Mouse (Mus musculus): Measurements from ENCODE around the gene Sv2b. TPM values are rescaled to one million over a fixed set of nuclear protein-coding genes. Genes with fewer than 3 reads are reported as not detected.

The Sv2b gene
- total RNA-seq, 2 experiments from 2014 or later: not detected

GRCm38 (mm10) chr7:75295228-75295865, 13.7 kb downstream of the Sv2b start:
- ATAC-seq (replicated peaks; ENCODE audit: low FRiP score, poor library complexity, severe bottlenecking): no peak

- no peak for ATAC-seq (replicated peaks; ENCODE audit: low FRiP score, poor library complexity, severe bottlenecking)
These were observed 16.8 kb downstream of the Sv2b start for GRCm38 (mm10) chr7:75292246-75292645.

GRCm38 (mm10) chr7:75290554-75290953, 18.5 kb downstream of the Sv2b start:
- ATAC-seq (replicated peaks; ENCODE audit: low FRiP score, poor library complexity, severe bottlenecking): no peak

- ATAC-seq (replicated peaks; ENCODE audit: low FRiP score, poor library complexity, severe bottlenecking): no peak
These were observed 21.8 kb downstream of the Sv2b start for GRCm38 (mm10) chr7:75287237-75287636.

- ATAC-seq (replicated peaks; ENCODE audit: low FRiP score, poor library complexity, severe bottlenecking): no peak
These were observed 26.1 kb downstream of the Sv2b start for GRCm38 (mm10) chr7:75282951-75283350.

- no peak for ATAC-seq (replicated peaks; ENCODE audit: low FRiP score, poor library complexity, severe bottlenecking)
These were observed 26.9 kb downstream of the Sv2b start for GRCm38 (mm10) chr7:75282080-75282650.

GRCm38 (mm10) chr7:75281106-75281505, 28.0 kb downstream of the Sv2b start:
- ATAC-seq (replicated peaks; ENCODE audit: low FRiP score, poor library complexity, severe bottlenecking): no peak

GRCm38 (mm10) chr7:75277847-75278246, 31.2 kb downstream of the Sv2b start:
- ATAC-seq (replicated peaks; ENCODE audit: low FRiP score, poor library complexity, severe bottlenecking): no peak

- ATAC-seq (replicated peaks; ENCODE audit: low FRiP score, poor library complexity, severe bottlenecking): no peak
These were observed 32.3 kb downstream of the Sv2b start for GRCm38 (mm10) chr7:75276739-75277138.

GRCm38 (mm10) chr7:75274518-75274917, 34.5 kb downstream of the Sv2b start:
- ATAC-seq (replicated peaks; ENCODE audit: low FRiP score, poor library complexity, severe bottlenecking): no peak

GRCm38 (mm10) chr7:75273633-75274032, 35.4 kb downstream of the Sv2b start:
- no peak for ATAC-seq (replicated peaks; ENCODE audit: low FRiP score, poor library complexity, severe bottlenecking)

- no peak for ATAC-seq (replicated peaks; ENCODE audit: low FRiP score, poor library complexity, severe bottlenecking)
These were observed 37.1 kb downstream of the Sv2b start for GRCm38 (mm10) chr7:75271921-75272381.

- ATAC-seq (replicated peaks; ENCODE audit: low FRiP score, poor library complexity, severe bottlenecking): no peak
These were observed 37.8 kb downstream of the Sv2b start for GRCm38 (mm10) chr7:75271306-75271705.

- no peak for ATAC-seq (replicated peaks; ENCODE audit: low FRiP score, poor library complexity, severe bottlenecking)
These were observed 41.8 kb downstream of the Sv2b start for GRCm38 (mm10) chr7:75267236-75267635.

- no peak for ATAC-seq (replicated peaks; ENCODE audit: low FRiP score, poor library complexity, severe bottlenecking)
These were observed 43.8 kb downstream of the Sv2b start for GRCm38 (mm10) chr7:75265241-75265640.

GRCm38 (mm10) chr7:75259945-75260344, 49.1 kb downstream of the Sv2b start:
- ATAC-seq (replicated peaks; ENCODE audit: low FRiP score, poor library complexity, severe bottlenecking): no peak

GRCm38 (mm10) chr7:75253611-75254250, 55.3 kb downstream of the Sv2b start:
- ATAC-seq (replicated peaks; ENCODE audit: low FRiP score, poor library complexity, severe bottlenecking): no peak

GRCm38 (mm10) chr7:75240754-75241507, 68.1 kb downstream of the Sv2b start:
- no peak for ATAC-seq (replicated peaks; ENCODE audit: low FRiP score, poor library complexity, severe bottlenecking)

- ATAC-seq (replicated peaks; ENCODE audit: low FRiP score, poor library complexity, severe bottlenecking): no peak
These were observed 72.7 kb downstream of the Sv2b start for GRCm38 (mm10) chr7:75236386-75236785.

GRCm38 (mm10) chr7:75224206-75224605, 84.9 kb downstream of the Sv2b start:
- no peak for ATAC-seq (replicated peaks; ENCODE audit: low FRiP score, poor library complexity, severe bottlenecking)

Data from erythroblast, adult 5-6 weeks (primary cell).